Mouse (Mus musculus) liver, embryonic 14.5 days (tissue): ENCODE measurements around the gene R3hdm4.

Source experiments
- CTCF ChIP-seq: IDR thresholded peaks from 2 replicates; pipeline ENCODE4 v1.5.1; 2016; ENCODE audit warnings: antibody characterized with exemption, low read depth, control low read depth
- EP300 ChIP-seq: IDR thresholded peaks from 2 replicates; pipeline ENCODE4 v1.6.1; 2016; ENCODE audit warnings: antibody characterized with exemption, low read depth

- TF ChIP-seq CTCF, result no peak
- TF ChIP-seq EP300, result no peak
Observed at GRCm38 (mm10) chr10:79879527-79879926, 41.5 kb downstream of the R3hdm4 start.
